Mouse (Mus musculus) small intestine, adult 2 months (tissue): ENCODE results near the gene Tmco2.

Source experiments
- CTCF ChIP-seq: fragments of 200-500 bp; IDR thresholded peaks from 2 replicates; pipeline ENCODE4 v1.5.1; 2012; ENCODE audit warnings: low read depth, mild to moderate bottlenecking, control low read depth, inconsistent platforms, low read length, moderate library complexity, mixed read lengths; ENCODE audit not compliant: insufficient replicate concordance, insufficient read length; ENCODE audit errors: extremely low read depth
- POLR2A ChIP-seq: fragments of 200-500 bp; IDR thresholded peaks from 2 replicates; pipeline ENCODE4 v1.6.1; 2012; ENCODE audit warnings: low read depth, mild to moderate bottlenecking, control low read depth, inconsistent platforms, low read length, moderate library complexity

GRCm38 (mm10) chr4:121109126-121109525 is at the start of gene Tmco2:
- TF ChIP-seq POLR2A: no peak
- TF ChIP-seq CTCF: no peak
